8 mouse cellular contexts compared by ENCODE assay signal in genomic region chr4:133074070-133074819, GRCm38 (mm10). TPM values are rescaled to one million over a fixed set of nuclear protein-coding genes. Genes with fewer than 3 reads are reported as not detected.
A peak's percentile ranks its signal among the peaks of the same experiment; 100 is the strongest.
DNase-seq lines count a peak whose midpoint lies in the region; ATAC-seq lines count a peak whose summit lies in the region.

No protein-coding gene starts in this region.

- H3K27ac ChIP-seq in hindbrain, embryonic 16.5 days (ENCODE audit: low read depth, low read length) = peak overlapping the region; percentile 86

- peak; percentile 47 to 62 for DNase-seq in cerebellum, postnatal 14 days
- DNase-seq in cerebellum, adult 9-10 months = no peak
- peak; percentile 58 for DNase-seq in retina, embryonic 14.5 days (ENCODE audit: low spot score)
- no peak for DNase-seq in gastrocnemius, postnatal 4 days (ENCODE audit: low spot score in 2 of 2)

- H3K4me2 ChIP-seq in hindbrain, embryonic 16.5 days (ENCODE audit: low read length) = no peak overlapping the region; the same call in 1 of the 2 replicates

- H3K9ac ChIP-seq in hindbrain, embryonic 16.5 days (ENCODE audit: low read depth, low read length) = peak overlapping the region; percentile 46

- no peak for ATAC-seq in megakaryocyte, adult 5-6 weeks (ENCODE audit: poor library complexity, severe bottlenecking)
- ATAC-seq in hindbrain, embryonic 16.5 days = peak; percentile 81
- ATAC-seq in CD4-positive, CD25-positive, alpha-beta regulatory T cell, adult 4 months = no peak

- no peaks in the 10 kb centered on the region for H3K27me3 ChIP-seq in megakaryocyte, embryonic 14.5 days (replicated peaks)
- H3K27me3 ChIP-seq in hindbrain, embryonic 16.5 days (replicated peaks; ENCODE audit: control insufficient read depth, insufficient read depth, low read length) = no peaks in the 10 kb centered on the region

- 14% methylated on average over 9 of the region's 9 CpGs for WGBS in hindbrain, embryonic 16.5 days

- H3K4me3 ChIP-seq in megakaryocyte, embryonic 14.5 days (replicated peaks) = peak overlapping the region; percentile 38
- H3K4me3 ChIP-seq in hindbrain, embryonic 16.5 days (ENCODE audit: low read length) = no peak overlapping the region

- H3K4me1 ChIP-seq in megakaryocyte, embryonic 14.5 days = peaks cover 93% of the 10 kb centered on the region
- H3K4me1 ChIP-seq in hindbrain, embryonic 16.5 days (ENCODE audit: control insufficient read depth, insufficient read depth, low read depth, low read length) = peaks cover 26% of the 10 kb centered on the region

- no peaks in the 10 kb centered on the region for H3K9me3 ChIP-seq in megakaryocyte, embryonic 14.5 days
- no peaks in the 10 kb centered on the region for H3K9me3 ChIP-seq in hindbrain, embryonic 16.5 days (ENCODE audit: control insufficient read depth, low read length)

- H3K36me3 ChIP-seq in megakaryocyte, embryonic 14.5 days (replicated peaks; ENCODE audit: low read length) = peaks cover 100% of the 10 kb centered on the region
- peaks cover 11% of the 10 kb centered on the region for H3K36me3 ChIP-seq in hindbrain, embryonic 16.5 days (ENCODE audit: control insufficient read depth, insufficient read depth, low read length)

RNA-seq across cellular contexts. Expression of gene Wasf2, which starts 56.1 kb away (rescaled TPM):
- polyA plus RNA-seq in megakaryocyte, embryonic 14.5 days (2012; ENCODE audit: insufficient read depth, low replicate concordance) = 43.7 and 76.2 TPM in 2 replicates
- 226 and 236 TPM in 2 replicates for total RNA-seq in megakaryocyte, adult 5-6 weeks (2015)
- 56.9 and 75.4 TPM in 2 replicates for total RNA-seq in megakaryocyte, adult 5-6 weeks (2017)
- 22.7 and 23.2 TPM in 2 replicates for polyA plus RNA-seq in hindbrain, embryonic 16.5 days (2015; fragmentation: Nextera tagmentation; extraction: Ambion mirVana)
- total RNA-seq in gastrocnemius, postnatal 4 days (2021) = 100 to 1,000 TPM; 110 TPM
- 10 to 100 TPM; 69.2 to 76.3 TPM for polyA plus RNA-seq in CD4-positive, CD25-positive, alpha-beta regulatory T cell, adult 4 months (2017; shearing (Covaris generic))

Comparison
In these comparisons a context has a peak if more than half of its experiments do, and no peak if none do; other contexts are left out.
1. DNase-seq: peak in cerebellum, postnatal 14 days (2 of 2) and retina, embryonic 14.5 days (single experiment); none in cerebellum, adult 9-10 months (single experiment) and gastrocnemius, postnatal 4 days (0 of 2).